Mouse (Mus musculus): Measurements from ENCODE around the gene Foxo6. TPM values are rescaled to one million over a fixed set of nuclear protein-coding genes. Genes with fewer than 3 reads are reported as not detected.

The Foxo6 gene
- polyA plus RNA-seq, 1 experiment from 2014 or later = 0.47 TPM

GRCm38 (mm10) chr4:120230256-120230649 is 56.9 kb downstream of the Foxo6 start:
- peak; percentile 74 for DNase-seq (ENCODE audit: low spot score)
- H3K9me3 ChIP-seq (ENCODE audit: control insufficient read depth, low read length) = no peaks in the 10 kb centered on the region
- ATAC-seq (ENCODE audit: low read depth) = peak; percentile 70

DNA sequence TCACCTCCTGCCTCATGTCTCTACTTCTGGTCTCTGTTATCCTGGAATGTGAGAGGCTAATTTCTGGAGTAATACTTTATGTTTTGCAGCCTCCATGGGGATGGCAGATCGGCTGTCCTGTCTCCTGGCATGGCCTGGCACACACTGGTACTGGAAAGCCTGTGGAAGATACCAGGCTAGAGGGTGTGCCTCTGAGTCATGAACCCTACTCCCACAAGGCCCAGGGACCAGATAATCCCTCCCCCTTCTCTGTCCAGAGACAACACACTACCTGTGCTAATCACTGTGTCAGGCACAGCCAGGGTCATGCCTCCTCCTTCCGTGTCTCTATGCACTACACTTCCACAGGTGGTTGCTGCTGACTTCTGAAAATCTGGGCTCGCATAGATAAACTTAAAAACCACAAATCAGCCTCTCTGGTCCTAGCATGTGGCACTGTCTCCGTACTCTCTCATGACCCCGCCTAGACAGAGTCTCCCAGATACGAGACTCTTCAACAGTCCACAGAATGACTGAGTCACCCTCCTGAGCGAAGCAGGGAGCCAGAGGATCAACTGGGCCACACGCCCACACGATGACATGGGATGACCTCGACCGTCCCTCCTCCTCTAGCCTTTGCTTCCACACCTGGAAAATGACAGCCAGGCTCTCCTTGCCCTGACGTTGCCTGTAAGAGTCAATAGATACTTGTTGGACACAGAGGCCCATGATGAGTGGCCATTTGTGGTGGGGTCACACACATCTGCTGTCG is 57.5 kb downstream of the Foxo6 start:
- ATAC-seq (ENCODE audit: low read depth) (no peak), DNase-seq (ENCODE audit: low spot score) (no peak)
- H3K4me1 ChIP-seq (ENCODE audit: control insufficient read depth, insufficient read depth, low read length) = no peaks in the 10 kb centered on the region
- no peak overlapping the region for H3K9ac ChIP-seq (ENCODE audit: low read depth, low read length)
- no peaks in the 10 kb centered on the region for H3K36me3 ChIP-seq (ENCODE audit: control insufficient read depth, insufficient read depth, low read length)
- no peak overlapping the region for H3K27ac ChIP-seq (replicated peaks; ENCODE audit: low read depth, low read length)
- 73% methylated on average over 13 of the region's 13 CpGs for WGBS
- no peaks in the 10 kb centered on the region for H3K9me3 ChIP-seq (ENCODE audit: control insufficient read depth, low read length)
- no peak overlapping the region for H3K4me2 ChIP-seq (ENCODE audit: low read depth, low read length)
- no peaks in the 10 kb centered on the region for H3K27me3 ChIP-seq (replicated peaks; ENCODE audit: control insufficient read depth, insufficient read depth, low read length)
- H3K4me3 ChIP-seq (ENCODE audit: low read depth, low read length) = no peak overlapping the region

More at GRCm38 (mm10) chr4:120230256-120230649, 56.9 kb downstream of the Foxo6 start:
- H3K27ac ChIP-seq (replicated peaks; ENCODE audit: low read depth, low read length) = no peak overlapping the region
- H3K27me3 ChIP-seq (replicated peaks; ENCODE audit: control insufficient read depth, insufficient read depth, low read length) = no peaks in the 10 kb centered on the region
- no peaks in the 10 kb centered on the region for H3K4me1 ChIP-seq (ENCODE audit: control insufficient read depth, insufficient read depth, low read length)
- WGBS = 12% methylated on average over 6 of the region's 6 CpGs
- no peak overlapping the region for H3K4me3 ChIP-seq (ENCODE audit: low read depth, low read length)
- H3K9ac ChIP-seq (ENCODE audit: low read depth, low read length) = no peak overlapping the region
- no peaks in the 10 kb centered on the region for H3K36me3 ChIP-seq (ENCODE audit: control insufficient read depth, insufficient read depth, low read length)
- no peak overlapping the region for H3K4me2 ChIP-seq (ENCODE audit: low read depth, low read length)

- no peak for DNase-seq (ENCODE audit: low spot score)
- 100% methylated on average over 2 of the region's 3 CpGs for WGBS
- H3K4me1 ChIP-seq (ENCODE audit: control insufficient read depth, insufficient read depth, low read length) = peaks cover under 1% of the 10 kb centered on the region; the same call in 1 of the 2 replicates
- no peak overlapping the region for H3K9ac ChIP-seq (ENCODE audit: low read depth, low read length)
- no peaks in the 10 kb centered on the region for H3K36me3 ChIP-seq (ENCODE audit: control insufficient read depth, insufficient read depth, low read length)
- H3K4me3 ChIP-seq (ENCODE audit: low read depth, low read length) = no peak overlapping the region
- no peak overlapping the region for H3K4me2 ChIP-seq (ENCODE audit: low read depth, low read length)
- H3K27ac ChIP-seq (replicated peaks; ENCODE audit: low read depth, low read length) = no peak overlapping the region
- ATAC-seq (ENCODE audit: low read depth) = no peak
- no peaks in the 10 kb centered on the region for H3K27me3 ChIP-seq (replicated peaks; ENCODE audit: control insufficient read depth, insufficient read depth, low read length)
- no peaks in the 10 kb centered on the region for H3K9me3 ChIP-seq (ENCODE audit: control insufficient read depth, low read length)
Observed at GRCm38 (mm10) chr4:120228613-120229012, 58.5 kb downstream of the Foxo6 start.

DNA sequence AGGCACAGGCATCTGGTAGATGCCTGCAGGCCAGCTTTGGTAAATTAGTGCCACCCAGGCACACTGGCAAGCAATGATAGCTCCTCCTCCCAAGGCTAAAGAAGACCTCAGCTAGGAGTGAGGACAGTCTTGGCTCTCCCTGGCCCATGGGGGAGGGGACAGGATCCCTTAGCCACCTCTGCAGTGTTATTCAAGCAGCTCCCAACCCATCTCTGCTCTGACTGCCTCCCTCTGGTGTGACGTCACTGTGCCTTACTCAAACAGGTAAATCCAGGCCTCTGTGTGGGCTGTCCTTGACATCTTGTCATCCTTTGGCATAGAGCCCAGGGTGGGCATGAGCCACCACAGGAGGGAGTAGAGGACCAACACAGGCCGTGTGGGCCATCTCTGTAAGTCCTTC is 59.9 kb downstream of the Foxo6 start:
- 41% methylated on average over 2 of the region's 2 CpGs for WGBS

GRCm38 (mm10) chr4:120226682-120227081 is 60.5 kb downstream of the Foxo6 start:
- Histone ChIP-seq H3K9ac (ENCODE audit: low read depth, low read length) (no peak overlapping the region), H3K27me3 (replicated peaks; ENCODE audit: control insufficient read depth, insufficient read depth, low read length) (no peaks in the 10 kb centered on the region), H3K9me3 (ENCODE audit: control insufficient read depth, low read length) (no peaks in the 10 kb centered on the region), H3K4me1 (ENCODE audit: control insufficient read depth, insufficient read depth, low read length) (peaks cover 8% of the 10 kb centered on the region; the same call in 1 of the 2 replicates), H3K36me3 (ENCODE audit: control insufficient read depth, insufficient read depth, low read length) (no peaks in the 10 kb centered on the region), H3K4me2 (ENCODE audit: low read depth, low read length) (no peak overlapping the region), H3K27ac (replicated peaks; ENCODE audit: low read depth, low read length) (no peak overlapping the region), H3K4me3 (ENCODE audit: low read depth, low read length) (no peak overlapping the region)
- ATAC-seq (ENCODE audit: low read depth) (no peak), DNase-seq (ENCODE audit: low spot score) (no peak)
- 75% methylated on average over 4 of the region's 4 CpGs for WGBS

More for the DNA sequence above, 59.9 kb downstream of the Foxo6 start:
- Histone ChIP-seq H3K9me3 (ENCODE audit: control insufficient read depth, low read length) (no peaks in the 10 kb centered on the region), H3K4me1 (ENCODE audit: control insufficient read depth, insufficient read depth, low read length) (peaks cover 8% of the 10 kb centered on the region; the same call in 1 of the 2 replicates), H3K36me3 (ENCODE audit: control insufficient read depth, insufficient read depth, low read length) (no peaks in the 10 kb centered on the region), H3K27ac (replicated peaks; ENCODE audit: low read depth, low read length) (no peak overlapping the region), H3K4me3 (ENCODE audit: low read depth, low read length) (no peak overlapping the region), H3K9ac (ENCODE audit: low read depth, low read length) (no peak overlapping the region), H3K4me2 (ENCODE audit: low read depth, low read length) (no peak overlapping the region), H3K27me3 (replicated peaks; ENCODE audit: control insufficient read depth, insufficient read depth, low read length) (no peaks in the 10 kb centered on the region)
- ATAC-seq (ENCODE audit: low read depth) (no peak), DNase-seq (ENCODE audit: low spot score) (peak; percentile 63)

DNA sequence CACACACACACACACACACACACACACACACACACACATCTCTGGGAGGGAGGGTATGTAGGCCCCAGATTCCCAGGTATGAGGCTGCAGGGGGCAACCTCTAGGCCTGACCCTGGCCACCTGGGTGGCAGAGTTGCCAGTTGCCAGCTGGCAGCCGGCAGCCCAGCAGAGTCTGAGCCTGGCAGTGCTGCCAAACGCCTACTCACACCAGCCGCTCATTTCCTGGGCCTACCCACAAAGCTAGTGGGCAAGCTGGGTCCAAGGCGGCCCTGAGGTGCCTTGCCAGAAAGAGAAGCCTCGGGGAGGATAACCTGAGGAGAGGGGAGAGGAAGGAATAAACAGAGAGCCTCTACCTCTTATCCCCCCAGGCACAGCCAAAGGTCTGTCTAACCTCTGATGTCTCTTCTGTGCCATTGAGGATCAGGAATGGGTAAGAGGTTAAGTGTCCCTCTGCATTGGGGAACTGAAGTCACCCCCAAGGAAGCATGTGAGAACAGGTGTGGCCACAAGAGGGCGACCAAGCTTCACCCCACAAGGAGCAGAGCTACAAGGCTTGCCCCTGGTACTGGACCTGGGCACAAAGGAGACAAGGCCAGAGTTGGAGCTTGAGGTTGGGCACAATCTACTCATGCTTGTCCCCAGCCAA is 61.9 kb downstream of the Foxo6 start:
- Histone ChIP-seq H3K9ac (ENCODE audit: low read depth, low read length) (no peak overlapping the region), H3K9me3 (ENCODE audit: control insufficient read depth, low read length) (no peaks in the 10 kb centered on the region), H3K4me3 (ENCODE audit: low read depth, low read length) (no peak overlapping the region), H3K4me1 (ENCODE audit: control insufficient read depth, insufficient read depth, low read length) (peaks cover 8% of the 10 kb centered on the region; the same call in 1 of the 2 replicates), H3K27me3 (replicated peaks; ENCODE audit: control insufficient read depth, insufficient read depth, low read length) (no peaks in the 10 kb centered on the region), H3K4me2 (ENCODE audit: low read depth, low read length) (no peak overlapping the region), H3K36me3 (ENCODE audit: control insufficient read depth, insufficient read depth, low read length) (no peaks in the 10 kb centered on the region), H3K27ac (replicated peaks; ENCODE audit: low read depth, low read length) (no peak overlapping the region)
- DNase-seq (ENCODE audit: low spot score) (peak; percentile 67), ATAC-seq (ENCODE audit: low read depth) (no peak)
- 62% methylated on average over 6 of the region's 6 CpGs for WGBS

- Histone ChIP-seq H3K27ac (replicated peaks; ENCODE audit: low read depth, low read length) (no peak overlapping the region), H3K4me3 (ENCODE audit: low read depth, low read length) (no peak overlapping the region), H3K36me3 (ENCODE audit: control insufficient read depth, insufficient read depth, low read length) (no peaks in the 10 kb centered on the region), H3K4me2 (ENCODE audit: low read depth, low read length) (no peak overlapping the region), H3K9ac (ENCODE audit: low read depth, low read length) (no peak overlapping the region), H3K27me3 (replicated peaks; ENCODE audit: control insufficient read depth, insufficient read depth, low read length) (no peaks in the 10 kb centered on the region), H3K4me1 (ENCODE audit: control insufficient read depth, insufficient read depth, low read length) (peaks cover 8% of the 10 kb centered on the region; the same call in 1 of the 2 replicates), H3K9me3 (ENCODE audit: control insufficient read depth, low read length) (no peaks in the 10 kb centered on the region)
- WGBS = 80% methylated on average over 6 of the region's 6 CpGs
- DNase-seq (ENCODE audit: low spot score) (no peak), ATAC-seq (ENCODE audit: low read depth) (no peak)
Observed at GRCm38 (mm10) chr4:120223805-120224204, 63.3 kb downstream of the Foxo6 start.

GRCm38 (mm10) chr4:120223108-120223745 is 63.9 kb downstream of the Foxo6 start:
- H3K9ac ChIP-seq (ENCODE audit: low read depth, low read length) = no peak overlapping the region
- no peaks in the 10 kb centered on the region for H3K36me3 ChIP-seq (ENCODE audit: control insufficient read depth, insufficient read depth, low read length)
- no peaks in the 10 kb centered on the region for H3K27me3 ChIP-seq (replicated peaks; ENCODE audit: control insufficient read depth, insufficient read depth, low read length)
- 68% methylated on average over 7 of the region's 7 CpGs for WGBS
- H3K4me3 ChIP-seq (ENCODE audit: low read depth, low read length) = no peak overlapping the region
- no peak for DNase-seq (ENCODE audit: low spot score)
- H3K27ac ChIP-seq (replicated peaks; ENCODE audit: low read depth, low read length) = no peak overlapping the region
- H3K4me1 ChIP-seq (ENCODE audit: control insufficient read depth, insufficient read depth, low read length) = peaks cover 8% of the 10 kb centered on the region; the same call in 1 of the 2 replicates
- no peaks in the 10 kb centered on the region for H3K9me3 ChIP-seq (ENCODE audit: control insufficient read depth, low read length)
- peak; percentile 44; the same call in 1 of the 2 replicates for ATAC-seq (ENCODE audit: low read depth)
- H3K4me2 ChIP-seq (ENCODE audit: low read depth, low read length) = no peak overlapping the region

Data from embryonic facial prominence, embryonic 14.5 days (tissue).